Mouse (Mus musculus) midbrain, embryonic 13.5 days (tissue): ENCODE results near the gene Mad2l1bp. TPM values are rescaled to one million over a fixed set of nuclear protein-coding genes. Genes with fewer than 3 reads are reported as not detected.

ENCODE experiments used
- ATAC-seq: fragments of 200-750 bp; cut with Nextera tagmentation; 2 replicates; pipeline ENCODE4 v1.8.0; 2017; ENCODE audit warnings: mild to moderate bottlenecking, moderate TSS enrichment, moderate library complexity
- H3K27ac ChIP-seq: fragments of 300-500 bp; sonication (generic); 2 replicates; pipeline ENCODE4 v1.5.1; 2015; ENCODE audit warnings: inconsistent platforms, mild to moderate bottlenecking, moderate library complexity
- H3K27me3 ChIP-seq: fragments of 300-500 bp; sonication (generic); 2 replicates; pipeline ENCODE4 v1.6.1; 2015; ENCODE audit warnings: mild to moderate bottlenecking, inconsistent platforms
- H3K36me3 ChIP-seq: fragments of 300-500 bp; sonication (generic); 2 replicates; pipeline ENCODE4 v1.6.1; 2015; ENCODE audit warnings: mild to moderate bottlenecking, inconsistent platforms
- H3K4me1 ChIP-seq: fragments of 300-500 bp; sonication (generic); replicated peaks from 2 replicates; pipeline ENCODE4 v1.6.1; 2015; ENCODE audit warnings: inconsistent platforms
- H3K4me2 ChIP-seq: fragments of 300-500 bp; sonication (generic); replicated peaks from 2 replicates; pipeline ENCODE4 v1.6.1; 2015; ENCODE audit warnings: moderate library complexity, mild to moderate bottlenecking, inconsistent platforms
- H3K4me3 ChIP-seq: fragments of 300-500 bp; sonication (generic); replicated peaks from 2 replicates; pipeline ENCODE4 v1.5.1; 2015; ENCODE audit warnings: mild to moderate bottlenecking, inconsistent platforms
- H3K9ac ChIP-seq: fragments of 300-500 bp; sonication (generic); replicated peaks from 2 replicates; pipeline ENCODE4 v1.6.1; 2015; ENCODE audit warnings: mild to moderate bottlenecking, inconsistent platforms
- H3K9me3 ChIP-seq: fragments of 300-500 bp; sonication (generic); 2 replicates; pipeline ENCODE4 v1.6.1; 2016; ENCODE audit warnings: mild to moderate bottlenecking, inconsistent platforms
- WGBS: fragments of 180-500 bp; shearing (Covaris S2); methylation state at CpG from one replicate; pipeline ENCODE4 v1.1.7; 2015; 5-methylcytosine and 5-hydroxymethylcytosine counted together
- polyA plus RNA-seq: library from polyadenylated mRNA; unstranded; fragments of >200 nt; fragmentation: Nextera tagmentation; extraction: Ambion mirVana; gene quantifications from 2 replicates; pipeline ENCODE4 v1.2.1, GENCODE M21; 2015

The Mad2l1bp gene
- 24.3 and 29.6 TPM in 2 replicates for polyA plus RNA-seq

DNA sequence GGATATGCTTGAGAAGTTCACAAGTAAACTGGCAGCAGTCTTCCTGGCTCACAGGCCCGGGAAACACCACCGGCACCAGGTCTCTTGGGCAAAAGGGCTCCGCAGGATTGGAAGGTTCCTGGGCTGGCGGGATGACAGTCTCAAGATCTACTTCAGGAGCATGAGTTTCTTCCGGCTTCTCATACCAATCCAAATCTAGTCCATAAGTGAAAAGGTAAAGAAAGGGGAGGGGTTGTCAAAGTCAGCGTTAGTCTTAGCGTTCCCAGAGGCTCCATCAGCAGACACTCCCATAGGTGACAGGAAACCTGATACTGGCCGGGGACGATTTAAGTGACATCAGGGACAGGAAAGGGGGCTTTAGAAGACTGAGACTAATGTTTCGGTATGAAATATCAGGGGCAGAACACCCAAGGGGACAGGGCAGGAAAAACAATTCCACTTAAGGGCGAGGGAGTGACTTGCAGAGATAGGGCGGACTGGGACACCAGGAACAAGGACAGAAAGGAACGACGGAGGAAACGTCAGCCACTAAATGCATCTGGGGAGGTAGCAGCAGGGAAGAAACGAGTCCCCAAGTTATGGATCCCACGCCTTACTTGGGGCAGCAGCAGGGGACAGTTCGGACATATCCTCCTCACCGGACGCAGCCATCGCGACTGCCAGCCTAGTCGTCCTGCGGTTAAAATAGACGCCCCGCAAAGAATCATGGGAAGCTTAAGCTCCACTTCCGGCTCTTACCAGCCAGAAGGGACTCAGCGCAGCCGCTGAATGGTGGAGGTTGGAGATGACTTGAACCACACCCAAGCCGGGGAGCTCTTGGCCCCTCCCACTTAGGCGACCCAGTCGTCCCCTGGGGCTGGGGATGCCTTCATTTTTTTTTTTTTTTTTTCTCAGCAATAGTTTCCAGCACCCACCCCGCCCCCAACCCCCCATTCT, at the start of gene Mad2l1bp:
Gene Mad2l1bp, minus strand, starts transcription at position 707 of the 936 bp plus-strand sequence.
- 0 out of 2 replicates have a peak within 1 kb of the TSS, but pooled peaks have one; percentile 62 for H3K27ac ChIP-seq
- ATAC-seq, result peak; percentile 91
- H3K36me3 ChIP-seq, result peaks cover 15% of the 10 kb centered on the region
- H3K9me3 ChIP-seq, result no peaks in the 10 kb centered on the region
- H3K9ac ChIP-seq, result peak within 1 kb of the TSS; percentile 74
- H3K27me3 ChIP-seq, result no peaks in the 10 kb centered on the region
- peaks cover 10% of the 10 kb centered on the region for H3K4me1 ChIP-seq
- 9% methylated on average over 33 of the region's 33 CpGs for WGBS
- H3K4me2 ChIP-seq, result peak within 1 kb of the TSS; percentile 85
- H3K4me3 ChIP-seq, result peak within 1 kb of the TSS; percentile 70

- H3K36me3 ChIP-seq, result peaks cover 38% of the 10 kb centered on the region
- under 1% methylated on average over 20 of the region's 20 CpGs for WGBS
- no peak; the same call in 1 of the 2 replicates for ATAC-seq
These were observed 49.7 kb upstream of the Mad2l1bp start for GRCm38 (mm10) chr17:46203078-46203477.

GRCm38 (mm10) chr17:46202421-46203071, 49.2 kb upstream of the Mad2l1bp start, which contains the start of the genes Polh and Xpo5:
Gene Polh, minus strand, starts transcription at chr17:46202645.
Gene Xpo5, plus strand, starts transcription at chr17:46202782.
- Histone ChIP-seq H3K4me1 (peaks cover 38% of the 10 kb centered on the region), H3K4me3 (peak within 1 kb of the TSS; percentile 97), H3K27ac (peak within 1 kb of the TSS; percentile 82), H3K4me2 (peak within 1 kb of the TSS; percentile 89), H3K27me3 (no peaks in the 10 kb centered on the region), H3K9me3 (no peaks in the 10 kb centered on the region), H3K9ac (peak within 1 kb of the TSS; percentile 88), H3K36me3 (peaks cover 38% of the 10 kb centered on the region)
- ATAC-seq, result peak; percentile 97
- under 1% methylated on average over 66 of the region's 66 CpGs for WGBS

More at GRCm38 (mm10) chr17:46203078-46203477, 49.7 kb upstream of the Mad2l1bp start:
- no peaks in the 10 kb centered on the region for H3K27me3 ChIP-seq
- H3K27ac ChIP-seq, result peak overlapping the region; percentile 73
- peak overlapping the region; percentile 89 for H3K4me2 ChIP-seq
- peak overlapping the region; percentile 97 for H3K4me3 ChIP-seq
- peak overlapping the region; percentile 88 for H3K9ac ChIP-seq
- peaks cover 38% of the 10 kb centered on the region for H3K4me1 ChIP-seq
- no peaks in the 10 kb centered on the region for H3K9me3 ChIP-seq

GRCm38 (mm10) chr17:46201151-46201550, 47.8 kb upstream of the Mad2l1bp start:
- no peak overlapping the region for H3K27ac ChIP-seq
- H3K9ac ChIP-seq, result peak overlapping the region; percentile 88
- H3K36me3 ChIP-seq, result peaks cover 38% of the 10 kb centered on the region
- H3K4me2 ChIP-seq, result peak overlapping the region; percentile 89
- H3K9me3 ChIP-seq, result no peaks in the 10 kb centered on the region
- H3K4me1 ChIP-seq, result peaks cover 38% of the 10 kb centered on the region
- peak overlapping the region; percentile 97 for H3K4me3 ChIP-seq
- H3K27me3 ChIP-seq, result no peaks in the 10 kb centered on the region
- no peak for ATAC-seq
- WGBS, result 65% methylated on average over 6 of the region's 6 CpGs

DNA sequence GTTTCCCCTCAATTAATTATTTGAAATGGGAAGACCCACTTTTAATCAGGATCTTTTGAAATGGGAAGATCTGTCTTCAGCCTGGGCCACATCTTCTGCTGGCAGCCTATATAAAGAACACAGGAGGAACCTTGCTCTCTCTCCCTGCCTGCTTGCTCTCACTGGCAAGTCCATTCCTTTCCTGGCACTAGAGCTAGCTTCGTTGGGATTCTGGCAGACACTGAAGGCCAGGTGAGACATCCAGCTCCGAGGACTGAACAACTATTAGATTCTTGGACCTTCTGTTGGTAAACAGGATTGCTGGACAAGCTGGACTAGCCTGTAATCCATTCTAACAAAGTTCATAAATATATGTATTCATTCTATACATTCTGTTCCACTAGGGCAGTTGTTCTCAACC, 35.5 kb upstream of the Mad2l1bp start:
- Histone ChIP-seq H3K4me3 (no peak overlapping the region), H3K4me2 (no peak overlapping the region), H3K27me3 (no peaks in the 10 kb centered on the region), H3K36me3 (peaks cover 90% of the 10 kb centered on the region), H3K9me3 (no peaks in the 10 kb centered on the region), H3K27ac (no peak overlapping the region), H3K9ac (no peak overlapping the region), H3K4me1 (no peaks in the 10 kb centered on the region)
- no peak for ATAC-seq
- 97% methylated on average over 2 of the region's 2 CpGs for WGBS

DNA sequence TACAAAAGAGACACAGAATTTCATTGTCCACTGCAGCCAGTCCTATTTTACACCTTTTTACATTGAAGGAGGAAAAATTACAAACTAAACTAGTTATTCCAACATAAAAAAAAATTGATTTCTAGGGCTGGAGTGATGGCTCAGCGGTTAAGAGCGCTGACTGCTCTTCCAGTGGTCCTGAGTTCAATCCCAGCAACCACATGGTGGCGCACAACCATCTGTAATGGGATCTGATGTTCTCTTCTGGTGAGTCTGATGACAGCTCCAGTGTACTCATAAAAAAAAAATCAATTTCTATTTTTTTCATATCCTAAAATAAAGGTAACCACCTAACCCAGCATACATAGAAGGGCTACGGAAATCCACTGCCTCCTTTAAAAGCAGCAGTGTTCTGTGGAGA, 28.9 kb upstream of the Mad2l1bp start:
- no peaks in the 10 kb centered on the region for H3K9me3 ChIP-seq
- peaks cover 91% of the 10 kb centered on the region for H3K36me3 ChIP-seq
- no peak overlapping the region for H3K27ac ChIP-seq
- H3K27me3 ChIP-seq, result no peaks in the 10 kb centered on the region
- H3K4me1 ChIP-seq, result no peaks in the 10 kb centered on the region
- no peak overlapping the region for H3K4me2 ChIP-seq
- 87% methylated on average over 4 of the region's 4 CpGs for WGBS
- H3K9ac ChIP-seq, result no peak overlapping the region
- ATAC-seq, result no peak
- no peak overlapping the region for H3K4me3 ChIP-seq

- H3K4me1 ChIP-seq, result no peaks in the 10 kb centered on the region
- no peak overlapping the region for H3K9ac ChIP-seq
- no peaks in the 10 kb centered on the region for H3K27me3 ChIP-seq
- WGBS, result 77% methylated on average over 3 of the region's 3 CpGs
- no peak overlapping the region for H3K4me2 ChIP-seq
- H3K9me3 ChIP-seq, result no peaks in the 10 kb centered on the region
- no peak for ATAC-seq
- H3K27ac ChIP-seq, result no peak overlapping the region
- H3K4me3 ChIP-seq, result no peak overlapping the region
- H3K36me3 ChIP-seq, result peaks cover 82% of the 10 kb centered on the region
These were observed 17.2 kb upstream of the Mad2l1bp start for GRCm38 (mm10) chr17:46170538-46170937.

GRCm38 (mm10) chr17:46168768-46169167, 15.4 kb upstream of the Mad2l1bp start:
- H3K9me3 ChIP-seq, result no peaks in the 10 kb centered on the region
- peaks cover 93% of the 10 kb centered on the region for H3K36me3 ChIP-seq
- H3K4me3 ChIP-seq, result no peak overlapping the region
- no peak overlapping the region for H3K4me2 ChIP-seq
- no peak overlapping the region for H3K27ac ChIP-seq
- no peaks in the 10 kb centered on the region for H3K27me3 ChIP-seq
- H3K9ac ChIP-seq, result no peak overlapping the region
- WGBS, result 89% methylated on average over 5 of the region's 5 CpGs
- no peaks in the 10 kb centered on the region for H3K4me1 ChIP-seq
- ATAC-seq, result no peak

DNA sequence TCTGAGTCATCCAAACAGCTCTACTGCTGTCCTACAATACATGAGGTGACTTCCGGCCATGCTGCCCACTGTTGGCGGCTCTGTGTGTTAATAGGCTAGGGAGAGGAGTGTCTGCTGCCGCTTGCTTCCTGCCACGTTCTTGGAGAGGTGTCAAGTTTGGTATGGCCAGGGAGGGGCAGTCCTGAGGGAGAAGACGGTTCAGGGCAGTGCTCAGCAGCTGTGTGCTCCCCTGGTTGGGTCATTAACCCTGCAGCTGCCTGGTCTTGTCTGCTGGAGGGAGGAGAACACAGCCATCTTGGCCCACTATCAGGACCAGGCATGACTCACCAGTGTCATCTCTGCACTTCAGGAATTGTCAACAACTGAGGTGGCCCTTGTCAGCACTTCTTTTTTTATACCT, 15.0 kb upstream of the Mad2l1bp start:
- H3K27me3 ChIP-seq, result no peaks in the 10 kb centered on the region
- no peak overlapping the region for H3K9ac ChIP-seq
- H3K4me3 ChIP-seq, result no peak overlapping the region
- H3K36me3 ChIP-seq, result peaks cover 94% of the 10 kb centered on the region
- H3K4me1 ChIP-seq, result peaks cover under 1% of the 10 kb centered on the region; the same call in 1 of the 2 replicates
- H3K9me3 ChIP-seq, result no peaks in the 10 kb centered on the region
- ATAC-seq, result no peak; the same call in 1 of the 2 replicates
- no peak overlapping the region for H3K27ac ChIP-seq
- 66% methylated on average over 5 of the region's 5 CpGs for WGBS
- H3K4me2 ChIP-seq, result no peak overlapping the region

- H3K9me3 ChIP-seq, result no peaks in the 10 kb centered on the region
- no peak overlapping the region for H3K4me3 ChIP-seq
- peaks cover 81% of the 10 kb centered on the region for H3K36me3 ChIP-seq
- 89% methylated on average over 11 of the region's 11 CpGs for WGBS
- no peaks in the 10 kb centered on the region for H3K27me3 ChIP-seq
- no peak overlapping the region for H3K9ac ChIP-seq
- peaks cover 14% of the 10 kb centered on the region for H3K4me1 ChIP-seq
- H3K4me2 ChIP-seq, result no peak overlapping the region
- ATAC-seq, result no peak
- no peak overlapping the region for H3K27ac ChIP-seq
These were observed 13.7 kb upstream of the Mad2l1bp start for GRCm38 (mm10) chr17:46167014-46167413.

- no peak overlapping the region for H3K9ac ChIP-seq
- H3K36me3 ChIP-seq, result peaks cover 76% of the 10 kb centered on the region
- peaks cover 20% of the 10 kb centered on the region for H3K4me1 ChIP-seq
- no peak overlapping the region for H3K4me3 ChIP-seq
- H3K4me2 ChIP-seq, result no peak overlapping the region
- no peaks in the 10 kb centered on the region for H3K9me3 ChIP-seq
- H3K27me3 ChIP-seq, result no peaks in the 10 kb centered on the region
- WGBS, result 89% methylated on average over 5 of the region's 5 CpGs
- H3K27ac ChIP-seq, result no peak overlapping the region
- ATAC-seq, result no peak
These were observed 12.9 kb upstream of the Mad2l1bp start for GRCm38 (mm10) chr17:46166270-46166669.

DNA sequence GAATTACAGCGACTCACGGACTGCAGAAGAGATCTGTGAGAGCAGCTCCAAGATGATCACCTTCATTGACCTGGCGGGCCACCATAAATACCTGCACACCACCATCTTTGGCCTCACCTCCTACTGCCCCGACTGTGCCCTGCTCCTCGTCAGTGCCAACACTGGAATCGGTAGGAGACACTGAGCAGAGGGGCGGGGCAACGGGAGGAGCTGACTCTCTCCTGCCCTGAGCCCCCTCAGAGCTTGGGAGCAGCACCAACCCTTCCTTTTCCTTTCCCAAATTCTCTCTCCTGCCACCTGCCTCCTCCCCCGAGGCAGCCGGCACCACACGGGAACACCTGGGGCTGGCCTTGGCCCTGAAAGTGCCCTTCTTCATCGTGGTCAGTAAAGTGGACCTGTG, 12.1 kb upstream of the Mad2l1bp start:
- Histone ChIP-seq H3K4me3 (no peak overlapping the region), H3K4me1 (peaks cover 20% of the 10 kb centered on the region), H3K4me2 (no peak overlapping the region), H3K36me3 (peaks cover 68% of the 10 kb centered on the region), H3K9me3 (no peaks in the 10 kb centered on the region), H3K27ac (no peak overlapping the region), H3K27me3 (no peaks in the 10 kb centered on the region), H3K9ac (no peak overlapping the region)
- WGBS, result 91% methylated on average over 12 of the region's 12 CpGs
- no peak for ATAC-seq
